Mouse (Mus musculus) neural tube, embryonic 11.5 days (tissue): ENCODE results near the gene Olfr111. TPM values are rescaled to one million over a fixed set of nuclear protein-coding genes. Genes with fewer than 3 reads are reported as not detected.
"Not testable (repeated sequence)": the region's sequence is repeated elsewhere in the genome, so short reads cannot be mapped to it uniquely, and the experiment has no call there.

Experiments used
- ATAC-seq: fragments of 200-750 bp; cut with Nextera tagmentation; 2 replicates; pipeline ENCODE4 v1.8.0; 2017; ENCODE audit warnings: moderate number of reproducible peaks, mild to moderate bottlenecking, moderate TSS enrichment, moderate library complexity; ENCODE audit not compliant: insufficient read depth, low FRiP score, low TSS enrichment
- DNase-seq: peaks from one replicate; pipeline ENCODE4 v3.0.0-alpha.2; 2015; ENCODE audit warnings: low spot score
- H3K27ac ChIP-seq: fragments of 300-500 bp; sonication (generic); 2 replicates; pipeline ENCODE4 v1.5.1; 2014; ENCODE audit warnings: low read depth, mild to moderate bottlenecking, low read length
- H3K27me3 ChIP-seq: fragments of 300-500 bp; sonication (generic); 2 replicates; pipeline ENCODE4 v1.6.1; 2014; ENCODE audit warnings: mild to moderate bottlenecking, low read length, mixed read lengths; ENCODE audit not compliant: control insufficient read depth, insufficient read depth
- H3K36me3 ChIP-seq: fragments of 300-500 bp; sonication (generic); 2 replicates; pipeline ENCODE4 v1.6.1; 2014; ENCODE audit warnings: mild to moderate bottlenecking, low read length, moderate library complexity, mixed read lengths; ENCODE audit not compliant: control insufficient read depth, insufficient read depth
- H3K4me1 ChIP-seq: fragments of 300-500 bp; sonication (generic); 2 replicates; pipeline ENCODE4 v1.6.1; 2014; ENCODE audit warnings: low read length, mixed read lengths; ENCODE audit not compliant: control insufficient read depth, insufficient read depth
- H3K4me2 ChIP-seq: fragments of 300-500 bp; sonication (generic); 2 replicates; pipeline ENCODE4 v1.6.1; 2014; ENCODE audit warnings: low read depth, mild to moderate bottlenecking, moderate library complexity
- H3K4me3 ChIP-seq: fragments of 300-500 bp; sonication (generic); 2 replicates; pipeline ENCODE4 v1.5.1; 2014; ENCODE audit warnings: low read depth, low read length
- H3K9ac ChIP-seq: fragments of 300-500 bp; sonication (generic); 2 replicates; pipeline ENCODE4 v1.6.1; 2014; ENCODE audit warnings: mild to moderate bottlenecking, low read length
- H3K9me3 ChIP-seq: fragments of 300-500 bp; sonication (generic); 2 replicates; pipeline ENCODE4 v1.6.1; 2016; ENCODE audit warnings: low read length; ENCODE audit not compliant: control insufficient read depth
- WGBS: fragments of 180-500 bp; shearing (Covaris S2); extraction: QIAGEN DNeasy Blood & Tissue Kit; methylation state at CpG from one replicate; pipeline ENCODE4 v1.1.7; 2014; 5-methylcytosine and 5-hydroxymethylcytosine counted together
- polyA plus RNA-seq: library from polyadenylated mRNA; unstranded; fragments of >200 nt; fragmentation: Nextera tagmentation; extraction: Ambion mirVana; gene quantifications from 2 replicates; pipeline ENCODE4 v1.2.1, GENCODE M21; 2014

The Olfr111 gene
- polyA plus RNA-seq = not detected in 2 replicates

DNA sequence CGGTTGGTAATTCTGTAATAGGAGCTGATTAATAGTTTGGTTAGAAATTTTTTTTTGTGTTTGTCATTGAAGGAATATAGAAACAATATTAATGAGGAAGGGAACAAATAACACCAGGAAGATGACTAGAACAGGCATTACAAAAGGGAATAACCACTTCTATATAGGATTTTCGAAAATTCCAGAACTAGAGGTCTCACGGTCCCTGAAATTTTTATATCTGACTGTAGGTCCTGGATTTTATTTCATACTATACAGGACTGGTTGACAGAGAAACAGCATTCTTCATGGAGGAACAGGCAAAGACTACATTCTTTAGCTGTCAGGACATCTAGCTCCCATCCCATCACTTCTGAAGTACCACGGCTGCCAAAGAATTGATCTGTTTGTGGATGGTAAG lies at the start of gene Olfr111:
Olfr111 (plus strand) TSS at position 301 of the 400 bp plus-strand sequence.
- Histone ChIP-seq H3K9me3 (no peaks in the 10 kb centered on the region), H3K4me3 (no peak within 1 kb of the TSS), H3K27ac (no peak within 1 kb of the TSS), H3K4me1 (no peaks in the 10 kb centered on the region), H3K9ac (no peak within 1 kb of the TSS), H3K27me3 (no peaks in the 10 kb centered on the region), H3K36me3 (no peaks in the 10 kb centered on the region), H3K4me2 (no peak within 1 kb of the TSS)
- WGBS = 84% methylated on average over 4 of the region's 4 CpGs
- no peak for DNase-seq
- ATAC-seq = no peak

DNA sequence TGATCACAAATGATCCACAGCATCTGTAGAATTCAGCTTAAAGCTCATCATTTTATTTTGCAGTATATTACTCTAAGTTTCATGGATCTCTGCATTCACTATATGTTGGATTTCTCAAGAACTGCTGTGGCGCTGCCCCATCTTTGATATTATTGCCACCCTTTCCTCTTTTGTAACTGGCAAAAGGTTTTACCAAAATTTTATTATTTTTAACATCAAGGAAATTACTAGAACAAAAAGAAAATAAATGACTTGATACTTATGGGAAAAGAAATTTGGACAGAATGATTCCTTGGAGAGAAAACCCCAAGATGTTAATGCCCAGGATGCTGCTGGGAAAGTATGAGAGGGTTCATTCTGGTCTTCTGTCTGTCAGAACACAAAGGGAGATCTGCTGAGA lies 49.2 kb upstream of the Olfr111 start, which contains the start of gene Olfr109:
Olfr109 (plus strand) TSS at position 301 of the 400 bp plus-strand sequence.
- H3K27ac ChIP-seq = no peak within 1 kb of the TSS
- no peaks in the 10 kb centered on the region for H3K36me3 ChIP-seq
- H3K4me1 ChIP-seq = no peaks in the 10 kb centered on the region
- H3K9me3 ChIP-seq = no peaks in the 10 kb centered on the region
- H3K4me2 ChIP-seq = no peak within 1 kb of the TSS
- no peak within 1 kb of the TSS for H3K9ac ChIP-seq
- 94% methylated on average over 1 of the region's 1 CpGs for WGBS
- H3K27me3 ChIP-seq = no peaks in the 10 kb centered on the region
- ATAC-seq (no peak), DNase-seq (no peak)
- H3K4me3 ChIP-seq = no peak within 1 kb of the TSS

DNA sequence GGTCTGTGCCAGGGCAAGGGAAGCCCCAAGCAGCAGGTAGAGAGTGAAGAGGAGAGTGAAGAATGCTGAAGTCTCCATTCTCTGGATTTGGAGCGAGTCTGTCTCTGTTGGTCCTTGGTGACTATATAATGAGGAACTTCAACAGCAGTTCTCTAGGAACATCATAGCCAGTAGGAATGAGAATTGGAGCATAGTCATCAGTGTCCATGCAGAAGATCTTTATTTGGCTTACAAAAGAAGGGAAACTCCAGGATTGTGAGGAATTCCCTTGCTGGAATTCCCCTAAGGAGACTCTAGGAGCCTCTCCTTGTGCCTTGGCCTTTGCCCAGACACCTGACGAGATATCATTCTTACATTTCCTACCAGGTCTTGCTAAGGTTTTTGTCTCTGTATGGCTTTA lies 24.4 kb upstream of the Olfr111 start, which contains the start of gene H2-M2:
H2-M2 (minus strand) TSS at position 101 of the 400 bp plus-strand sequence.
- H3K4me1 ChIP-seq = no peaks in the 10 kb centered on the region
- H3K9ac ChIP-seq = no peak within 1 kb of the TSS
- no peaks in the 10 kb centered on the region for H3K27me3 ChIP-seq
- H3K27ac ChIP-seq = no peak within 1 kb of the TSS
- 84% methylated on average over 2 of the region's 2 CpGs for WGBS
- ATAC-seq = no peak
- H3K36me3 ChIP-seq = no peaks in the 10 kb centered on the region
- DNase-seq = no peak
- H3K9me3 ChIP-seq = no peaks in the 10 kb centered on the region
- no peak within 1 kb of the TSS for H3K4me2 ChIP-seq
- no peak within 1 kb of the TSS for H3K4me3 ChIP-seq

DNA sequence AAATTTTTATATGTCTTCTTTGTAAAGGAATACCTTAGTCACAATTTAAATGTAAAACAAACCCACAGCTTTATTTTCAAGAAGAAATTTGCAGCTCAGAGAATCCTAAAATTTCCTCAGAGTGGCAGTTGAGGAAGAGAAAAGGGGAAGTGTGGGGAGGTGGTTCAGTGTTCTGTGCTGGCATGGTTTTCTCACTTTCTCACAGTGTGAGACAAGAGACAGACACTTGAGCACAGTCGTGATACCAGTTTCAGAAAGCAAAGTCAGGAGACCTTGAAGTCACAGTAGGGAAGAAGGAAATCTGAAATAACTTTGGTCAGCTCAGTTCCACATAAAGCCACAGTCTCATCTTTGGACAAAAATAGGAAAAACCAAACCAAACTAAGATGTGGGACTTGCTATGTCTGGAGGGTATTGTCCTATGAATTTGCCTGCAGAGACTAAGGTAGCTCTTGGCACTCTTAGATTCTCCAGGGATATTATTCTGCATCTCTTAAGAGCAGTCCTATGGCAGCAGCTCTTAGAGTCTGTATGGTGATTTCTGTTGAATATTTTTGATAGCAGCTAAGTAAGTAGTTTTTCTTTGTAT lies 15.8 kb upstream of the Olfr111 start, which contains the start of gene Olfr110:
Olfr110 (plus strand) TSS at position 539 of the 589 bp plus-strand sequence.
- 71% methylated on average over 1 of the region's 1 CpGs for WGBS
- no peak for ATAC-seq

DNA sequence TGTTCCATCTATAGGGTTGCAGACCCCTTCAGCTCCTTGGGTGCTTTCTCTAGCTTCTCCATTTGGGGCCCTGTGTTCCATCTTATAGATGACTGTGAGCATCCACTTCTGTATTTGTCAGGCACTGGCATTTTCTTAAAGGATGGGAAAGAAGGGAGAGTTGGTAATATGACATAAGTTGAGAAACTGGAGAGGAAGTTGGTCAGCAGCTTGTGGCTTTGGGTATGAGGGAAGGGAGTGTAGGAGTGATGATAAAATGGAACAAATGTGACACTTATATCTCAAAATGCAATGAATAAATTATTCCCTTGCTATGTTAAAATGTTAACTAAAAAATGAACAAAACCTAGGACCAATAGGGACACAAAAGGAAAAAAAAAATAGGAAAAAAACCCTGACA lies 16.8 kb downstream of the Olfr111 start:
- H3K4me2 ChIP-seq, H3K27me3 ChIP-seq, ATAC-seq, H3K9ac ChIP-seq, H3K4me3 ChIP-seq, H3K36me3 ChIP-seq, H3K9me3 ChIP-seq, H3K4me1 ChIP-seq, H3K27ac ChIP-seq, DNase-seq: not testable (repeated sequence)

More for the DNA sequence above, 15.8 kb upstream of the Olfr111 start, which contains the start of gene Olfr110:
- Histone ChIP-seq H3K27me3 (no peaks in the 10 kb centered on the region), H3K9me3 (no peaks in the 10 kb centered on the region), H3K4me2 (no peak within 1 kb of the TSS), H3K36me3 (no peaks in the 10 kb centered on the region), H3K27ac (no peak within 1 kb of the TSS), H3K9ac (no peak within 1 kb of the TSS), H3K4me1 (no peaks in the 10 kb centered on the region), H3K4me3 (no peak within 1 kb of the TSS)
- no peak for DNase-seq

DNA sequence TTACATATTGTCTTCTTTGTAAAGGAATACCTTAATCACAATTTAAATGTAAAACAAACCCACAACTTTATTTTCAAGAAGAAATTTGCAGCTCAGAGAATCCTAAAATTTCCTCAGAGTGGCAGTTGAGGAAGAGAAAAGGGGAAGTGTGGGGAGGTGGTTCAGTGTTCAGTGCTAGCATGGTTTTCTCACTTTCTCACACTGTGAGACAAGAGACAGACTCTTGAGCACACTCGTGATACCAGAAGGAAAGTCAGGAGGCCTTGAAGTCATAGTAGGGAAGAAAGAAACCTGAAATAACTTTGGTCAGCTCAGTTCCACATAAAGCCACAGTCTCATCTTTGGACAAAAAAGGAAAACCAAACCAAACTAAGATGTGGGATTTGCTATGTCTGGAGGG lies 17.6 kb downstream of the Olfr111 start:
- H3K9me3 ChIP-seq, H3K4me1 ChIP-seq, H3K27me3 ChIP-seq, ATAC-seq, H3K4me3 ChIP-seq, H3K4me2 ChIP-seq, H3K36me3 ChIP-seq, DNase-seq, H3K27ac ChIP-seq, H3K9ac ChIP-seq: not testable (repeated sequence)
- 91% methylated on average over 1 of the region's 1 CpGs for WGBS

DNA sequence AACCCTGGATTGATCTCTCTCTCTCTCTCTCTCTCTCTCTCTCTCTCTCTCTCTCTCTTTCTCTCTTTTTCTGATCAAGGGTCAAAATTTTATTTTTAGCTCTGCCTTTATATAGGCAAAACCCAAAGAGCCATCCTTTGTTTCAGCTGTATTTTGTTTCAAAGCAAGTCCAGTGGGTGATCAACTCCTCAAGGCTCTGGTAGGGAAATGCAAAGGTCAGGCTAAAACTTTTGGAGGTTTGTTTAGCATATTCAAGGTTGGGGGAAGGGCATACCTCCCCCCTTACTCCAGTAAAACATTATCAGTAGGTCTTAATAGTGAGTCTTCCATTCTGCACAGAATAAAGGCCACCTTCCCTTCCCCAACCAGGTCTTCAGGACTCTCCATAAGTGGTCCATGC lies 27.3 kb downstream of the Olfr111 start:
- no peak overlapping the region for H3K4me2 ChIP-seq
- DNase-seq = no peak
- H3K36me3 ChIP-seq = no peaks in the 10 kb centered on the region
- no peaks in the 10 kb centered on the region for H3K4me1 ChIP-seq
- H3K9ac ChIP-seq = no peak overlapping the region
- ATAC-seq = no peak
- H3K4me3 ChIP-seq = no peak overlapping the region
- no peaks in the 10 kb centered on the region for H3K27me3 ChIP-seq
- no peaks in the 10 kb centered on the region for H3K9me3 ChIP-seq
- H3K27ac ChIP-seq = no peak overlapping the region

DNA sequence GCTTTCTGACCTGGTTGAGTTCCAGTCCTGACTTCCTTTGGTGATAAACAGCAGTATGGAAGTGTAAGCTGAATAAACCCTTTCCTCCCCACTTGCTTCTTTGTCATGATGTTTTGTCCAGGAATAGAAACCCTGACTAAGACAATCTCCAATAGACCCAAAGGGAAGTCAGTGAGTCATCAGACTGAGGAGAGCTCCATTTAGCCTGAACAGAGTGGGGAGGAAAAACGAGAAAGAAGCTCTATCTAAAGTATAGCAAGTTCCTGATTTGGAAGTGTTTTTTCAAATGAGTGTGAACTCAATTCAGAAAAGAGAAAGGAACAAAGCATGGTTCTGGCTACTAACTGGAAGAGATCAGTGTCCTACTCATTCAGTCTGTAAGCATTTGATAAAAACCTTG lies 30.6 kb downstream of the Olfr111 start:
- H3K4me3 ChIP-seq, H3K27me3 ChIP-seq, ATAC-seq, H3K9ac ChIP-seq, H3K36me3 ChIP-seq, DNase-seq, H3K27ac ChIP-seq, H3K4me1 ChIP-seq, H3K9me3 ChIP-seq, H3K4me2 ChIP-seq: not testable (repeated sequence)
- 68% methylated on average over 1 of the region's 1 CpGs for WGBS

DNA sequence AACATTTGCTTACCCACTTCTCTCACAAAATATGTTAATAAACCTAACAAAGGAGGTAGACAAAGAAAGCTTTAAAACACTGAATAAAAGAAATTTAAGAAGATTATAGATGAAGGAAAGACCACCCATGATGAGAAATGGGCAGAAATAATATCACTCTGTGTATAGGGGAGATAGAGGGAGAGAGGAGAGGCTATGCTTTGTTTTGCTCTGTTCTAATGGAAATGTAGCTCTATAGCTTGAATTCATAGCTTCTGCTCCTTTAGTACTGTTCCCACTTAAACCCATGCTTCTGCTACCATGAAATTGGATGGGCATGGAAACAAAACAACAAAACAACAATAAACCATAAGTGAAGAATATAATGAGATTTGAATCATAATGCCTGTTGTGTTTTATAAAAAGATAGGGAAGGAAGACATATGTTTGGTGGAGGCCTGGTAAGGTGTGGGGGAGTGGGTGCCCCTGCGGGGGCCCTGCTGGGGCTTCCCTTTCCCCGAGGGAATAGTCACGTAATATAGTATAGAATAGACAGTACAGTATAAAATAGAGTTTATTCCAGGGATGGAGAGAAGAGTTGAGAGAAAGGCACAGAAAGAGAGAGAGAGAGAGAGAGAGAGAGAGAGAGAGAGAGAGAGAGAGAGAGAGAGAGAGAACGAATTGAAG lies 33.8 kb downstream of the Olfr111 start:
- H3K27me3 ChIP-seq = no peaks in the 10 kb centered on the region
- no peak overlapping the region for H3K9ac ChIP-seq
- 90% methylated on average over 3 of the region's 4 CpGs for WGBS
- no peaks in the 10 kb centered on the region for H3K36me3 ChIP-seq
- H3K4me3 ChIP-seq = no peak overlapping the region
- DNase-seq = no peak
- no peak overlapping the region for H3K27ac ChIP-seq
- H3K4me1 ChIP-seq = no peaks in the 10 kb centered on the region
- no peak overlapping the region for H3K4me2 ChIP-seq
- H3K9me3 ChIP-seq = no peaks in the 10 kb centered on the region
- no peak for ATAC-seq
